8 mouse cellular contexts compared by ENCODE assay signal in genomic region chr4:141618565-141619243, GRCm38 (mm10). TPM values are rescaled to one million over a fixed set of nuclear protein-coding genes. Genes with fewer than 3 reads are reported as not detected.
DNase-seq lines count a peak whose midpoint lies in the region; ATAC-seq and TF ChIP-seq lines count a peak whose summit lies in the region.

Gene Tmem82 (minus strand): TSS chr4:141618633.

- no peaks in the 10 kb centered on the region for H3K36me3 ChIP-seq in embryonic facial prominence, embryonic 13.5 days
- no peaks in the 10 kb centered on the region; the same call in 1 of the 2 replicates for H3K36me3 ChIP-seq in limb, embryonic 11.5 days (ENCODE audit: control insufficient read depth, insufficient read depth, low read length)
- H3K36me3 ChIP-seq in midbrain, embryonic 10.5 days: no peaks in the 10 kb centered on the region
- H3K36me3 ChIP-seq in stomach, postnatal 0 days (ENCODE audit: control insufficient read depth, insufficient read depth, low read length): no peaks in the 10 kb centered on the region

- peak; percentile 78 for TF ChIP-seq CTCF in stomach, postnatal 0 days (IDR thresholded peaks at IDR 0.05; ENCODE audit: low read depth)

- WGBS in embryonic facial prominence, embryonic 13.5 days: 22% methylated on average over 20 of the region's 20 CpGs
- 32% methylated on average over 20 of the region's 20 CpGs for WGBS in limb, embryonic 11.5 days
- WGBS in midbrain, embryonic 10.5 days: 32% methylated on average over 20 of the region's 20 CpGs
- 31% methylated on average over 19 of the region's 20 CpGs for WGBS in stomach, postnatal 0 days

- H3K4me2 ChIP-seq in embryonic facial prominence, embryonic 13.5 days: peak within 1 kb of the TSS; percentile 70
- peak within 1 kb of the TSS; percentile 51 for H3K4me2 ChIP-seq in limb, embryonic 11.5 days (ENCODE audit: low read depth, severe bottlenecking)
- peak within 1 kb of the TSS; percentile 57 for H3K4me2 ChIP-seq in stomach, postnatal 0 days (replicated peaks; ENCODE audit: low read depth)

- H3K9ac ChIP-seq in embryonic facial prominence, embryonic 13.5 days: peak within 1 kb of the TSS; percentile 58
- peak within 1 kb of the TSS; percentile 45 for H3K9ac ChIP-seq in limb, embryonic 11.5 days (ENCODE audit: low read length)
- peak within 1 kb of the TSS; percentile 55 for H3K9ac ChIP-seq in stomach, postnatal 0 days (ENCODE audit: low read length)

- TF ChIP-seq EP300 in stomach, postnatal 0 days (optimal IDR thresholded peaks at IDR 0.05): no peak

- H3K27ac ChIP-seq in embryonic facial prominence, embryonic 13.5 days: no peak within 1 kb of the TSS
- no peak within 1 kb of the TSS for H3K27ac ChIP-seq in limb, embryonic 11.5 days (replicated peaks; ENCODE audit: low read depth, low read length)
- peak within 1 kb of the TSS; percentile 76 for H3K27ac ChIP-seq in midbrain, embryonic 10.5 days (replicated peaks)
- peak within 1 kb of the TSS; percentile 40; the same call in 1 of the 2 replicates for H3K27ac ChIP-seq in stomach, postnatal 0 days (replicated peaks)

- H3K4me3 ChIP-seq in embryonic facial prominence, embryonic 13.5 days: peak within 1 kb of the TSS; percentile 34
- peak within 1 kb of the TSS; percentile 20 for H3K4me3 ChIP-seq in limb, embryonic 11.5 days (ENCODE audit: low read depth, low read length)
- peak within 1 kb of the TSS; percentile 51 for H3K4me3 ChIP-seq in midbrain, embryonic 10.5 days
- H3K4me3 ChIP-seq in stomach, postnatal 0 days (ENCODE audit: low read depth, low read length): peak within 1 kb of the TSS; percentile 24

- intact Hi-C loops in heart, postnatal 14 days (cut with DNase I): loop anchor here (2.0 to 10.0 kb wide), 4 partner anchors 84 to 336 kb away; no protein-coding TSS in a partner anchor

- H3K9me3 ChIP-seq in embryonic facial prominence, embryonic 13.5 days: no peaks in the 10 kb centered on the region
- H3K9me3 ChIP-seq in limb, embryonic 11.5 days (ENCODE audit: control insufficient read depth, low read length): no peaks in the 10 kb centered on the region
- no peaks in the 10 kb centered on the region for H3K9me3 ChIP-seq in midbrain, embryonic 10.5 days (replicated peaks)
- H3K9me3 ChIP-seq in stomach, postnatal 0 days (ENCODE audit: control insufficient read depth, low read length): no peaks in the 10 kb centered on the region

- DNase-seq in layer of hippocampus, postnatal 10 days (ENCODE audit: low spot score in 2 of 2): peak; percentile 62 to 75
- no peak for DNase-seq in layer of hippocampus, postnatal 36 days
- DNase-seq in adrenal gland, adult 2 months: peak; percentile 72
- DNase-seq in heart, postnatal 14 days: peak; percentile 66 to 81
- peak; percentile 68 for DNase-seq in limb, embryonic 11.5 days (ENCODE audit: low spot score)
- DNase-seq in midbrain, embryonic 10.5 days (ENCODE audit: low spot score): peak; percentile 64
- peak; percentile 55 for DNase-seq in stomach, postnatal 0 days (ENCODE audit: low spot score)

- peaks cover 13% of the 10 kb centered on the region; the same call in 1 of the 2 replicates for H3K4me1 ChIP-seq in embryonic facial prominence, embryonic 13.5 days
- H3K4me1 ChIP-seq in limb, embryonic 11.5 days (ENCODE audit: control insufficient read depth, insufficient read depth, low read length): peaks cover 9% of the 10 kb centered on the region; the same call in 1 of the 2 replicates
- peaks cover 42% of the 10 kb centered on the region for H3K4me1 ChIP-seq in midbrain, embryonic 10.5 days
- H3K4me1 ChIP-seq in stomach, postnatal 0 days (replicated peaks; ENCODE audit: control insufficient read depth, insufficient read depth): peaks cover 5% of the 10 kb centered on the region; the same call in 1 of the 2 replicates

- no peak for ATAC-seq in embryonic facial prominence, embryonic 13.5 days (ENCODE audit: insufficient number of reproducible peaks, insufficient read depth, low FRiP score, low TSS enrichment, low read depth)
- ATAC-seq in limb, embryonic 11.5 days (ENCODE audit: insufficient number of reproducible peaks, low FRiP score, low TSS enrichment, low read depth): no peak
- ATAC-seq in stomach, postnatal 0 days (ENCODE audit: low FRiP score, low TSS enrichment): peak; percentile 2; the same call in 1 of the 2 replicates

- no peaks in the 10 kb centered on the region for H3K27me3 ChIP-seq in embryonic facial prominence, embryonic 13.5 days
- no peaks in the 10 kb centered on the region for H3K27me3 ChIP-seq in limb, embryonic 11.5 days (ENCODE audit: control insufficient read depth, insufficient read depth, low read length)
- peaks cover 22% of the 10 kb centered on the region for H3K27me3 ChIP-seq in midbrain, embryonic 10.5 days (ENCODE audit: low read depth, poor library complexity, severe bottlenecking)
- no peaks in the 10 kb centered on the region for H3K27me3 ChIP-seq in stomach, postnatal 0 days (ENCODE audit: control insufficient read depth, insufficient read depth, low read length)

RNA-seq across cellular contexts. Expression of gene Tmem82, which starts in this region (rescaled TPM):
- under 1 TPM; 0.69 to 0.98 TPM for total RNA-seq in layer of hippocampus, postnatal 10 days (2021)
- total RNA-seq in layer of hippocampus, postnatal 36 days (2021): under 1 TPM; 0.28 to 0.42 TPM
- 1 to 10 TPM in 1 of 2 experiments, under 1 TPM in 1; 0.93 to 1.6 TPM for total RNA-seq in adrenal gland, adult 2 months (2021)
- polyA plus RNA-seq in adrenal gland, adult 2 months (2012; rRNA removed): 2.8 TPM in 2 replicates
- polyA plus RNA-seq in embryonic facial prominence, embryonic 13.5 days (2015; fragmentation: Nextera tagmentation; extraction: Ambion mirVana): 0.47 and 0.74 TPM in 2 replicates
- total RNA-seq in heart, postnatal 14 days (2021): 10 to 100 TPM; 30.1 to 35.4 TPM
- polyA plus RNA-seq in limb, embryonic 11.5 days (2014; fragmentation: Nextera tagmentation; extraction: Ambion mirVana): 0.27 and 0.60 TPM in 2 replicates
- polyA plus RNA-seq in midbrain, embryonic 10.5 days (2016; fragmentation: Nextera tagmentation; extraction: Ambion mirVana): 0.98 and 1.3 TPM in 2 replicates
- polyA plus RNA-seq in stomach, postnatal 0 days (2015; fragmentation: Nextera tagmentation; extraction: Ambion mirVana): 2.2 and 2.3 TPM in 2 replicates

Comparison
In these comparisons a context has a peak if more than half of its experiments do, and no peak if none do; other contexts are left out.
1. RNA of gene Tmem82 (total RNA-seq): 30.1 to 35.4 TPM in heart, postnatal 14 days; 0.93 to 1.6 TPM in adrenal gland, adult 2 months, 0.69 to 0.98 TPM in layer of hippocampus, postnatal 10 days and 0.28 to 0.42 TPM in layer of hippocampus, postnatal 36 days; every median in the first group is over 10 times any median in the second.
2. Peak in DNase-seq in layer of hippocampus, postnatal 10 days; RNA of the gene not detected or under 1 TPM.
3. Peak in DNase-seq, H3K4me3 ChIP-seq, H3K9ac ChIP-seq and H3K4me2 ChIP-seq in limb, embryonic 11.5 days; RNA of the gene not detected or under 1 TPM.
4. DNase-seq: peak in adrenal gland, adult 2 months (single experiment), heart, postnatal 14 days (2 of 2), midbrain, embryonic 10.5 days (single experiment) and stomach, postnatal 0 days (single experiment); none in layer of hippocampus, postnatal 36 days (0 of 2).
5. H3K27ac ChIP-seq: peak in midbrain, embryonic 10.5 days (single experiment) and stomach, postnatal 0 days (single experiment); none in embryonic facial prominence, embryonic 13.5 days (single experiment) and limb, embryonic 11.5 days (single experiment).
6. Peak in every context shown above with its lines, with median percentiles within 50 percentile points of each other: H3K4me2 ChIP-seq, H3K4me3 ChIP-seq and H3K9ac ChIP-seq.